Mouse (Mus musculus) lung, adult 2 months (tissue): Measurements from ENCODE around the gene Tas2r143.

Experiments
- CTCF ChIP-seq: fragments of 200-500 bp; IDR thresholded peaks from 2 replicates; pipeline ENCODE4 v1.5.1; 2011; ENCODE audit warnings: mild to moderate bottlenecking, low read length, control low read depth; ENCODE audit not compliant: insufficient read depth
- POLR2A ChIP-seq: fragments of 200-500 bp; IDR thresholded peaks from 2 replicates; pipeline ENCODE4 v1.6.1; 2011; ENCODE audit warnings: low read depth, mild to moderate bottlenecking, control low read depth, low read length, borderline replicate concordance; ENCODE audit errors: extremely low read depth

GRCm38 (mm10) chr6:42426337-42426736 is 26.3 kb downstream of the Tas2r143 start:
- TF ChIP-seq POLR2A (no peak), CTCF (no peak)
